Mouse (Mus musculus) spleen, adult 2 months (tissue): ENCODE measurements around the gene Akap17b.

Source experiments
- CTCF ChIP-seq: fragments of 200-500 bp; IDR thresholded peaks from 2 replicates; pipeline ENCODE4 v1.5.1; 2011; ENCODE audit warnings: mild to moderate bottlenecking, inconsistent platforms; ENCODE audit not compliant: insufficient read depth, insufficient read length, insufficient replicate concordance; ENCODE audit errors: extremely low read depth
- POLR2A ChIP-seq: fragments of 200-500 bp; IDR thresholded peaks from 2 replicates; pipeline ENCODE4 v1.6.1; 2011; ENCODE audit warnings: low read depth, low read length, inconsistent platforms

DNA sequence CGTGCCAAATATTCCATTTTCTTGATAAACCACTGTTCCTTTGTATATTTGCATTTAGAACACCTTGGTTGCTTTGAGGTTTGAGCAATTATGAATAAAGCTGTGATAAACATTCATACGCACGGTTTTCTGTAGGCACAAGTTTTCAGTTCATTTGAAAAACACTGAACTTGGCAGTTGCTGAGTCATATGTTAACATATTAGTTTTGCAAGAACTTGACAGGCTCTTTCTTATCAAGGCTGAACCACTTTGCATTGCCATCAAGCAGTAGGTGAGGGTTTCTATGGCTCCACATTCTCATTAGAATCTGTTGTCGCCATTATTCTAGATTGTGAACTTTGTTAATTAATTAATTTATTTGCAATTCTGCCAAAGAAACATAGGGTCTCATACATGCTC, 85.0 kb downstream of the Akap17b start:
- TF ChIP-seq CTCF, result no peak
- TF ChIP-seq POLR2A, result no peak
